Comparison of ENCODE assay signal across 13 mouse cellular contexts in genomic region chr7:73519060-73519796, GRCm38 (mm10). TPM values are rescaled to one million over a fixed set of nuclear protein-coding genes. Genes with fewer than 3 reads are reported as not detected.
DNase-seq lines count a peak whose midpoint lies in the region; ATAC-seq and TF ChIP-seq lines count a peak whose summit lies in the region.
"Had no signal": no experiment of that assay in that cellular context is flagged by ENCODE, and none has a peak within 500 bp of the region (broad histone marks: within the 10 kb centered on the region; RNA-seq: fewer than 3 reads in every experiment).

No protein-coding gene starts in this region.

- 90% methylated on average over 16 of the region's 16 CpGs for WGBS in forebrain, embryonic 13.5 days
- WGBS in forebrain, embryonic 16.5 days: 88% methylated on average over 16 of the region's 16 CpGs
- 86% methylated on average over 16 of the region's 16 CpGs for WGBS in liver, embryonic 12.5 days (ENCODE audit: insufficient replicate concordance)
- 90% methylated on average over 16 of the region's 16 CpGs for WGBS in liver, embryonic 11.5 days

- in situ Hi-C loops in ES-E14 (cut with MboI; ENCODE audit: low sequenced_read_pairs in 2 of 2, unreplicated experiment in 2 of 2): no loop called here

- peaks cover 17% of the 10 kb centered on the region for H3K4me1 ChIP-seq in forebrain, embryonic 13.5 days
- peaks cover 15% of the 10 kb centered on the region for H3K4me1 ChIP-seq in forebrain, embryonic 16.5 days (replicated peaks; ENCODE audit: control insufficient read depth, insufficient read depth, low read length)
- H3K4me1 ChIP-seq in liver, embryonic 12.5 days: peaks cover 62% of the 10 kb centered on the region
- peaks cover 25% of the 10 kb centered on the region for H3K4me1 ChIP-seq in liver, embryonic 11.5 days (replicated peaks; ENCODE audit: control insufficient read depth, insufficient read depth, low read length)
- peaks cover 4 to 11% of the 10 kb centered on the region in 2 experiments; a peak in 2 of 4 replicates for H3K4me1 ChIP-seq in ES-E14 (ENCODE audit: control insufficient read depth in 2 of 2, insufficient read depth in 2 of 2, low read length in 2 of 2, poor library complexity in 1 of 2)

- no peak overlapping the region for H3K9ac ChIP-seq in forebrain, embryonic 13.5 days
- no peak overlapping the region for H3K9ac ChIP-seq in forebrain, embryonic 16.5 days (replicated peaks; ENCODE audit: low read depth, low read length)
- no peak overlapping the region for H3K9ac ChIP-seq in liver, embryonic 12.5 days
- no peak overlapping the region for H3K9ac ChIP-seq in liver, embryonic 11.5 days (ENCODE audit: low read depth, low read length)
- peak overlapping the region; percentile 33; the same call in 1 of the 2 replicates for H3K9ac ChIP-seq in ES-E14 (ENCODE audit: insufficient read depth, low read depth, low read length, poor library complexity, severe bottlenecking)

- no peaks in the 10 kb centered on the region for H3K9me3 ChIP-seq in forebrain, embryonic 13.5 days (replicated peaks)
- H3K9me3 ChIP-seq in forebrain, embryonic 16.5 days (ENCODE audit: control insufficient read depth, low read length): no peaks in the 10 kb centered on the region
- no peaks in the 10 kb centered on the region for H3K9me3 ChIP-seq in liver, embryonic 12.5 days (replicated peaks)
- no peaks in the 10 kb centered on the region for H3K9me3 ChIP-seq in liver, embryonic 11.5 days (ENCODE audit: control insufficient read depth, low read length)
- no peaks in the 10 kb centered on the region for H3K9me3 ChIP-seq in ES-E14 (ENCODE audit: control insufficient read depth, insufficient read depth, low read depth, low read length)

- no peak for DNase-seq in liver, embryonic 11.5 days (ENCODE audit: low spot score)
- no peak for DNase-seq in ES-E14 (ENCODE audit: low read depth, low spot score)
- DNase-seq in thymus, postnatal 36 days: no peak
- no peak for DNase-seq in heart, postnatal 4 days
- DNase-seq: cerebellum, adult 11-12 months; kidney, postnatal 10 days; lung, postnatal 10 days; right cerebral cortex, postnatal 14 days had no signal

- H3K36me3 ChIP-seq in forebrain, embryonic 13.5 days (ENCODE audit: poor library complexity, severe bottlenecking): peaks cover 49% of the 10 kb centered on the region
- peaks cover 18% of the 10 kb centered on the region for H3K36me3 ChIP-seq in forebrain, embryonic 16.5 days (ENCODE audit: control insufficient read depth, insufficient read depth)
- H3K36me3 ChIP-seq in liver, embryonic 12.5 days: peaks cover 85% of the 10 kb centered on the region
- peaks cover 37% of the 10 kb centered on the region for H3K36me3 ChIP-seq in liver, embryonic 11.5 days (ENCODE audit: control insufficient read depth, insufficient read depth, low read length)
- peaks cover 15% of the 10 kb centered on the region for H3K36me3 ChIP-seq in ES-E14 (ENCODE audit: control insufficient read depth, insufficient read depth, low read length, poor library complexity, severe bottlenecking)

- ATAC-seq in forebrain, embryonic 13.5 days: no peak
- no peak for ATAC-seq in forebrain, embryonic 16.5 days
- no peak for ATAC-seq in liver, embryonic 12.5 days
- ATAC-seq in liver, embryonic 11.5 days (replicated peaks; ENCODE audit: low FRiP score): no peak
- ATAC-seq in megakaryocyte-erythroid progenitor cell, adult 5-6 weeks (replicated peaks; ENCODE audit: low FRiP score, low TSS enrichment, poor library complexity, severe bottlenecking): 0 out of 2 replicates have a peak, but pooled peaks have one; percentile 15
- ATAC-seq: inflammation-experienced regulatory T-cells, adult 6 months had no signal

- H3K4me2 ChIP-seq in forebrain, embryonic 13.5 days: no peak overlapping the region
- H3K4me2 ChIP-seq in forebrain, embryonic 16.5 days (ENCODE audit: low read length): no peak overlapping the region
- H3K4me2 ChIP-seq in liver, embryonic 12.5 days: 0 out of 2 replicates have a peak overlapping the region, but pooled peaks have one; percentile 17
- H3K4me2 ChIP-seq in liver, embryonic 11.5 days: no peak overlapping the region

- H3K27ac ChIP-seq in forebrain, embryonic 13.5 days: 0 out of 2 replicates have a peak overlapping the region, but pooled peaks have one; percentile 6
- no peak overlapping the region; the same call in 1 of the 2 replicates for H3K27ac ChIP-seq in forebrain, embryonic 16.5 days (ENCODE audit: low read length)
- H3K27ac ChIP-seq in liver, embryonic 12.5 days: peak overlapping the region; percentile 81
- H3K27ac ChIP-seq in liver, embryonic 11.5 days (ENCODE audit: low read depth, low read length): no peak overlapping the region
- peak overlapping the region; percentile 47; the same call in 1 of the 2 replicates for H3K27ac ChIP-seq in ES-E14 (ENCODE audit: insufficient read depth, low read depth, low read length, poor library complexity, severe bottlenecking)

- no peaks in the 10 kb centered on the region for H3K27me3 ChIP-seq in forebrain, embryonic 13.5 days
- H3K27me3 ChIP-seq in forebrain, embryonic 16.5 days (replicated peaks; ENCODE audit: control insufficient read depth, insufficient read depth, low read length): no peaks in the 10 kb centered on the region
- no peaks in the 10 kb centered on the region for H3K27me3 ChIP-seq in liver, embryonic 12.5 days (replicated peaks)
- no peaks in the 10 kb centered on the region for H3K27me3 ChIP-seq in liver, embryonic 11.5 days (replicated peaks; ENCODE audit: control insufficient read depth, insufficient read depth, low read length)

- no peak overlapping the region for H3K4me3 ChIP-seq in forebrain, embryonic 13.5 days
- H3K4me3 ChIP-seq in forebrain, embryonic 16.5 days (replicated peaks; ENCODE audit: low read length): no peak overlapping the region
- H3K4me3 ChIP-seq in liver, embryonic 12.5 days: no peak overlapping the region
- no peak overlapping the region for H3K4me3 ChIP-seq in liver, embryonic 11.5 days (ENCODE audit: low read depth, low read length)
- H3K4me3 ChIP-seq in ES-E14 (ENCODE audit: insufficient read depth in 1 of 2, low read depth in 1 of 2, low read length in 2 of 2, poor library complexity in 1 of 2, severe bottlenecking in 1 of 2): peak overlapping the region; percentile 50 to 76

TF ChIP-seq in ES-E14, 5 proteins besides CTCF, POLR2A, EP300 and RAD21:
- TF ChIP-seq ZC3H11A (IDR thresholded peaks at IDR 0.05; ENCODE audit: borderline replicate concordance, low read depth, low read length) (no peak), ZNF384 (IDR thresholded peaks at IDR 0.05; ENCODE audit: low read depth, low read length) (no peak), MAFK (IDR thresholded peaks at IDR 0.05; ENCODE audit: insufficient read depth, low read depth, low read length) (peak; percentile 53; the same call in 1 of the 2 replicates), HCFC1 (IDR thresholded peaks at IDR 0.05; ENCODE audit: borderline replicate concordance, insufficient read depth, low read length) (no peak), CHD2 (IDR thresholded peaks at IDR 0.05; ENCODE audit: low read depth, low read length) (no peak)
TF ChIP-seq in ES-E14: peak in this region for 1.

RNA-seq across cellular contexts. Expression of gene Chd2, which starts 22.4 kb away (rescaled TPM):
- polyA plus RNA-seq in forebrain, embryonic 13.5 days (2015; fragmentation: Nextera tagmentation; extraction: Ambion mirVana): 62.8 TPM in 2 replicates
- 56.8 and 60.2 TPM in 2 replicates for polyA plus RNA-seq in forebrain, embryonic 16.5 days (2015; fragmentation: Nextera tagmentation; extraction: Ambion mirVana)
- polyA plus RNA-seq in liver, embryonic 12.5 days (2016; fragmentation: Nextera tagmentation; extraction: Ambion mirVana): 26.2 and 28.9 TPM in 2 replicates
- 30.9 and 34.5 TPM in 2 replicates for polyA plus RNA-seq in liver, embryonic 11.5 days (2014; fragmentation: Nextera tagmentation; extraction: Ambion mirVana)
- total RNA-seq in ES-E14 (2012; rRNA removed): 46.6 and 70.8 TPM in 2 replicates
- total RNA-seq in megakaryocyte-erythroid progenitor cell, adult 5-6 weeks (2014; fragmentation: Nextera tagmentation): 48.8 and 57.3 TPM in 2 replicates
- 101 and 150 TPM in 2 replicates for total RNA-seq in megakaryocyte-erythroid progenitor cell, adult 5-6 weeks (2017)
- 10 to 100 TPM; 57.3 to 61.0 TPM for total RNA-seq in heart, postnatal 4 days (2021)

Comparison
In these comparisons a context has a peak if more than half of its experiments do, and no peak if none do; other contexts are left out.
1. H3K27ac ChIP-seq: peak in forebrain, embryonic 13.5 days (single experiment), liver, embryonic 12.5 days (single experiment) and ES-E14 (single experiment); none in forebrain, embryonic 16.5 days (single experiment) and liver, embryonic 11.5 days (single experiment).
2. H3K4me3 ChIP-seq: peak in ES-E14 (2 of 2); none in forebrain, embryonic 13.5 days (single experiment), forebrain, embryonic 16.5 days (single experiment), liver, embryonic 12.5 days (single experiment) and liver, embryonic 11.5 days (single experiment).